Mouse (Mus musculus): ENCODE results near the gene Rbpms2. TPM values are rescaled to one million over a fixed set of nuclear protein-coding genes. Genes with fewer than 3 reads are reported as not detected.

The Rbpms2 gene
- total RNA-seq, 2 experiments from 2014 or later = 45.2 to 45.6 TPM

DNA sequence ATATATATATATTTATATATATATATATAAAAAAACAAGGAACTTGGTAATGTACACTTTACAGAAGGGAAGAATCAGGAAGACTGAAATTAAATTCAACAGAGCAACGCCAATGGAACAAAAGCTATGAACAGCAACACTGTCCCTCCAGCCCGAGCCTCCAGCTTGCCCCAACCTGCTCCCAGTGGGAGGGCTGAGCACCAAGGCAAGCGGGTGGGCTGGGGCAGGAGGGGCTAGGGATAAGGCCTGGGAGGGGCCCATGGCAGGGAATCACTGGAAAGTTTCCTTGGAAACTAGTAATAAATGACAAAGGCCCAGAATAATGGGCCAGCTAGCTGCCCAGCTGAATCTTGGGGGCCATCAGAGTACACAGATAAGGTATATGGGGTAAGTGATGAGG lies 63.0 kb downstream of the Rbpms2 start:
- no peak for DNase-seq (ENCODE audit: low spot score in 2 of 2)

DNA sequence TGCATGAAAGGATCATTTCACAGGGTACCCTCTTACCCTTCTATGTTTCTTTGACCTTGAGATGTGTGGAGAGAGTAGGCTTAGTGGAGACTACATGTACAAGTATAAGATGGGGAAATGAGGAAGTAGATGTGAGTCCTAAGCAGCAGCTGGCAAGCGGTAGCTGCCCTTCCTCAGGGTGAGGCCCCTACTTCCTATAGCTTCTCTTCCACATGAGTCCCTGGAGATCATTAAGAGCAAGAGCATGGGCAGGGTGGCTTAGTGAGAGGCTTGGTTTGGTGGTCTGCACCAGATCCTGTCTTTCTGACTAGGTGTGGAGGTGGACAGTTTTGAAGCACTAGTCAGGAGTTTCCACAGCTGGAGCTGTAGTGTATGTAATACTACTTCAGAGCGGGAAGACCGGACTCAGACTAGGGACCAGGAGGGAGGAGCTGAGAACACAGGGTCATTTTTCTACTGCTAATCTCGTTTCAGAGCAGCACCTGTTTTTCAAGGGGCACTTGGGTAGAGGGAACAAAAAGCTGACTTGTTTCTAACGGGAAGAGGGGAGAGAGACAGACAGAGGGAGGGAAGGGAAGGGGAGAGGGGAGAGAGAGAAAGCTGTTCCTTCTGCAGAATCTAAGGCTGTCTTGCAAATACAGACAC lies 63.6 kb downstream of the Rbpms2 start:
- DNase-seq (ENCODE audit: low spot score in 2 of 2) = no peak

- no peak for DNase-seq (ENCODE audit: low spot score in 2 of 2)
Observed at GRCm38 (mm10) chr9:65695646-65696045, 66.2 kb downstream of the Rbpms2 start.

DNA sequence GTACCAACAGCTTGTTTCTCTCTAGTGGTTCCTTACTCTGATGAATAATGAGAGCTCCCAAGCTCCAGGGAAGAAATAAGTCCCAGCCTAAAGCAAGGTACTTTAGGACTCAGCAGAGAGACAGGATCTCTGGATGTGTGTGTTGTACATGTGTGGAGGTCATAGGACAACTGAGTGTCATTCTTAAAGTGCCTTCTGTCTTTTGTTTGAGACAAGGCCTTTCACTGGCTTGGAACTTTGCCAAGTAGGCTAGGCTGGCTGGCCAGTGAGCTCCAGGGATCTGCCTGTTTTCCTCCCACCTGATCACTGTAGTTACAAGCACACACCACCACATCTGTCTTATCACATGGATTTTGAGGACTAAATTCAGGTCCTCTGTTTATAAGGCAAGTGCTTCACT lies 66.9 kb downstream of the Rbpms2 start:
- no peak for DNase-seq (ENCODE audit: low spot score in 2 of 2)

DNA sequence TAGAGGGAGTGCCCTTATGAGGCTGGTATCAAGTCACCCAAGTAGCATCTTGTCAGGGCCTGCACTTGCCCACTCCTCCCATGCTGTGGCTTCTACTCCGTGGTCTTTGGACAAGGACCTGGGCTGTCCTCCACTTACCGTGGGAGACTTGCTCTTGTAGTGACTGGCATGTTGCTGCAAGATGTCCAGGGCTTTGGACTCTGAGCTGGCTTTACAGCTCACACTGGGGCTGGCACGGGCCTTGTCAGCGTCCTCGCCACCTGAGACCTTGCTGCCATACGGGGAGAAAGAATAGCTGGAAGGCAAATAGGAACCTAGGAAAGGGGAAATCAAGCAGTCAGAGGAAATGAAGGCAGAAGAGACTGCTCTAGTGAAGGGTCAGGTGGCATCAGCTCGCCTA lies 67.9 kb downstream of the Rbpms2 start:
- DNase-seq (ENCODE audit: low spot score in 2 of 2) = no peak

GRCm38 (mm10) chr9:65697992-65698391 lies 68.5 kb downstream of the Rbpms2 start:
- no peak for DNase-seq (ENCODE audit: low spot score in 2 of 2)

- DNase-seq (ENCODE audit: low spot score in 2 of 2) = no peak
Observed at GRCm38 (mm10) chr9:65700504-65700903, 71.1 kb downstream of the Rbpms2 start.

GRCm38 (mm10) chr9:65702286-65702685 lies 72.8 kb downstream of the Rbpms2 start:
- no peak for DNase-seq (ENCODE audit: low spot score in 2 of 2)

GRCm38 (mm10) chr9:65703241-65703640 lies 73.8 kb downstream of the Rbpms2 start:
- DNase-seq (ENCODE audit: low spot score in 2 of 2) = no peak

DNA sequence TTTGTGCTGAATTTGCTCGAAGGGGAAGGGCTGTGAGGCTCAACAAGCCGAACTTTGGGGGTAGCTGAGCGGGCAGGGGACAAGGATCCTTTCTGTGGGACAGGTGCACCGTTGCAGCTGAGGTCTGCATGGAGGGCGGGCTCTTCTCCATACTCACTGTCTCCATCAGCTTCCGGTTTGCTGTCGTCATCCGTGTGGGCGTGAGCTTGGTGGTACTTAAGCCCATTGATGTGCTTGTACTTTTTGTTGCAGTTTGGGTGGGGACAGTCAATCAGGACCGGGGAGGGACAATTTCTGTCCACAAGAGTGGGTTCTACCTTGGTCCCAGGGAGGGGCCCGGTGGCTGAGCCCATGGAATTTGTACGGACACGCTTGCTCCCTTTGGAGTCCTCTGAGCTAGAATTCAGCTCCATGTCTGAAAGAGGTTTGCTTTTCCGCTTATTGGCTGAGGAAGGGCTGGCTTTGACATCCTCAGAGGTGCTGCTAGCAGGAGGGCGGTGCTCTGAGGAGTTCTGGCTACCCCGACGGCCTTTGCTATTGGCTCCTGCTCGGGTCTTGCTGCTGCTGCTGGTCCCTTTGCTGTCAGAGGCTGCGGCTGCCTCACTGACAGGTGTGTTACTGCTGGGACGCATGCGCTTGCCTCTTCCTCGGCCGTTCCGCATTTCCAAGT lies 74.6 kb downstream of the Rbpms2 start:
- DNase-seq (ENCODE audit: low spot score in 2 of 2) = no peak

Other genes starting within 250 kb of the Rbpms2 start
- gene Kbtbd13, start 238.0 kb upstream of the Rbpms2 start, total RNA-seq (2021) = 1 to 10 TPM in 1 of 2 experiments, under 1 TPM in 1; 0.99 to 1.0 TPM
- 10 to 100 TPM; 12.3 to 13.7 TPM for gene Rasl12, start 231.1 kb upstream of the Rbpms2 start, total RNA-seq (2021)
- 1 to 10 TPM; 1.4 to 2.4 TPM for gene Slc51b, start 206.7 kb upstream of the Rbpms2 start, total RNA-seq (2021)
- gene Mtfmt, start 193.9 kb upstream of the Rbpms2 start, total RNA-seq (2021) = 10 to 100 TPM; 18.1 to 20.4 TPM
- gene Spg21, start 168.7 kb upstream of the Rbpms2 start, total RNA-seq (2021) = 10 to 100 TPM; 53.9 to 67.0 TPM
- 1 to 10 TPM; 1.1 to 1.3 TPM for gene Ankdd1a, start 109.5 kb upstream of the Rbpms2 start, total RNA-seq (2021)
- 10 to 100 TPM; 44.7 to 45.4 TPM for gene Plekho2, start 49.6 kb upstream of the Rbpms2 start, total RNA-seq (2021)
- gene Pif1, start 42.5 kb upstream of the Rbpms2 start, total RNA-seq (2021) = 1 to 10 TPM; 4.8 to 4.9 TPM
- 100 to 1,000 TPM; 173 to 180 TPM for gene Oaz2, start 38.4 kb downstream of the Rbpms2 start, total RNA-seq (2021)
- 10 to 100 TPM; 46.5 to 52.7 TPM for gene Zfp609, start 197.9 kb downstream of the Rbpms2 start, total RNA-seq (2021)

Data from adrenal gland, postnatal 4 days (tissue).